Mouse (Mus musculus) limb, embryonic 14.5 days (tissue): ENCODE results near the gene Cygb. TPM values are rescaled to one million over a fixed set of nuclear protein-coding genes. Genes with fewer than 3 reads are reported as not detected.
"Not testable (repeated sequence)": the region's sequence is repeated elsewhere in the genome, so short reads cannot be mapped to it uniquely, and the experiment has no call there.

Experiments used
- ATAC-seq: fragments of 200-750 bp; cut with Nextera tagmentation; 2 replicates; pipeline ENCODE4 v1.8.0; 2017; ENCODE audit warnings: low read depth, moderate number of reproducible peaks, moderate TSS enrichment; ENCODE audit not compliant: low FRiP score
- DNase-seq: peaks from one replicate; pipeline ENCODE4 v3.0.0-alpha.2; 2015; ENCODE audit warnings: low spot score
- H3K27ac ChIP-seq: fragments of 300-500 bp; sonication (generic); replicated peaks from 2 replicates; pipeline ENCODE4 v1.5.1; 2014; ENCODE audit warnings: low read depth, mild to moderate bottlenecking, low read length, moderate library complexity, mixed read lengths
- H3K27me3 ChIP-seq: fragments of 300-500 bp; sonication (generic); 2 replicates; pipeline ENCODE4 v1.6.1; 2014; ENCODE audit warnings: low read length, mixed read lengths; ENCODE audit not compliant: control insufficient read depth, insufficient read depth
- H3K36me3 ChIP-seq: fragments of 300-500 bp; sonication (generic); 2 replicates; pipeline ENCODE4 v1.6.1; 2014; ENCODE audit warnings: mild to moderate bottlenecking, low read length, moderate library complexity, mixed read lengths; ENCODE audit not compliant: control insufficient read depth, insufficient read depth
- H3K4me1 ChIP-seq: fragments of 300-500 bp; sonication (generic); 2 replicates; pipeline ENCODE4 v1.6.1; 2014; ENCODE audit warnings: antibody characterized with exemption, low read length, mixed read lengths; ENCODE audit not compliant: control insufficient read depth, insufficient read depth
- H3K4me2 ChIP-seq: fragments of 300-500 bp; sonication (generic); replicated peaks from 2 replicates; pipeline ENCODE4 v1.6.1; 2014; ENCODE audit warnings: low read depth, mild to moderate bottlenecking, low read length, moderate library complexity; ENCODE audit not compliant: severe bottlenecking
- H3K4me3 ChIP-seq: fragments of 300-500 bp; sonication (generic); replicated peaks from 2 replicates; pipeline ENCODE4 v1.5.1; 2014; ENCODE audit warnings: low read length
- H3K9ac ChIP-seq: fragments of 300-500 bp; sonication (generic); 2 replicates; pipeline ENCODE4 v1.6.1; 2014; ENCODE audit warnings: mild to moderate bottlenecking, low read depth, low read length, moderate library complexity; ENCODE audit not compliant: severe bottlenecking
- H3K9me3 ChIP-seq: fragments of 300-500 bp; sonication (generic); 2 replicates; pipeline ENCODE4 v1.6.1; 2016; ENCODE audit warnings: low read length; ENCODE audit not compliant: control insufficient read depth
- POLR2A ChIP-seq: fragments of 200-500 bp; IDR thresholded peaks from 2 replicates; pipeline ENCODE4 v1.8.0; 2012; ENCODE audit warnings: inconsistent platforms, mild to moderate bottlenecking, moderate library complexity, borderline replicate concordance; ENCODE audit not compliant: insufficient read depth, insufficient read length; ENCODE audit errors: extremely low read depth
- WGBS: fragments of 180-500 bp; shearing (Covaris S2); extraction: QIAGEN DNeasy Blood & Tissue Kit; methylation state at CpG from one replicate; pipeline ENCODE4 v1.1.7; 2014; 5-methylcytosine and 5-hydroxymethylcytosine counted together
- polyA plus RNA-seq, 2 experiments: library from polyadenylated mRNA; depleted of rRNA in 1 of 2; stranded (reverse) in 1 of 2; unstranded in 1 of 2; fragments of >200 nt; fragmentation: Nextera tagmentation in 1 of 2; extraction: Ambion mirVana in 1 of 2; gene quantifications; 2 replicates each; pipeline versions ENCODE4 v1.2.1 to v1.2.3; 2012 to 2014

Cygb gene
- polyA plus RNA-seq, 2 experiments, result 12.3 to 13.4 TPM

- WGBS, result 97% methylated on average over 6 of the region's 6 CpGs
- Histone ChIP-seq H3K27me3 (no peaks in the 10 kb centered on the region), H3K9ac (no peak overlapping the region), H3K4me1 (0 out of 2 replicates have a peak, but pooled peaks cover 3% of the 10 kb centered on the region), H3K36me3 (peaks cover 69% of the 10 kb centered on the region), H3K27ac (no peak overlapping the region), H3K9me3 (no peaks in the 10 kb centered on the region), H3K4me2 (no peak overlapping the region), H3K4me3 (no peak overlapping the region)
- no peak for DNase-seq
- TF ChIP-seq POLR2A, result no peak
- ATAC-seq, result no peak
Measured at GRCm38 (mm10) chr11:116679148-116679547, 25.0 kb upstream of the Cygb start.

GRCm38 (mm10) chr11:116677711-116678441 is 23.8 kb upstream of the Cygb start:
- Histone ChIP-seq H3K9me3 (no peaks in the 10 kb centered on the region), H3K27me3 (no peaks in the 10 kb centered on the region), H3K4me1 (peaks cover 11% of the 10 kb centered on the region; the same call in 1 of the 2 replicates), H3K4me3 (no peak overlapping the region), H3K9ac (no peak overlapping the region), H3K36me3 (peaks cover 72% of the 10 kb centered on the region), H3K4me2 (no peak overlapping the region), H3K27ac (no peak overlapping the region)
- TF ChIP-seq POLR2A, result no peak
- no peak for ATAC-seq
- DNase-seq, result no peak
- 77% methylated on average over 8 of the region's 8 CpGs for WGBS

- no peak for ATAC-seq
- Histone ChIP-seq H3K27ac (no peak overlapping the region), H3K36me3 (peaks cover 68% of the 10 kb centered on the region), H3K9ac (no peak overlapping the region), H3K4me2 (no peak overlapping the region), H3K9me3 (no peaks in the 10 kb centered on the region), H3K4me3 (no peak overlapping the region), H3K4me1 (peaks cover 17% of the 10 kb centered on the region; the same call in 1 of the 2 replicates), H3K27me3 (no peaks in the 10 kb centered on the region)
- DNase-seq, result no peak
- no peak for TF ChIP-seq POLR2A
- WGBS, result 88% methylated on average over 14 of the region's 14 CpGs
Measured at GRCm38 (mm10) chr11:116676175-116676976, 22.3 kb upstream of the Cygb start.

- H3K27me3 ChIP-seq, DNase-seq, H3K27ac ChIP-seq, ATAC-seq, H3K9ac ChIP-seq, H3K4me3 ChIP-seq, H3K4me2 ChIP-seq, H3K9me3 ChIP-seq: not testable (repeated sequence)
- Histone ChIP-seq H3K36me3 (peaks cover 68% of the 10 kb centered on the region), H3K4me1 (peaks cover 21% of the 10 kb centered on the region; the same call in 1 of the 2 replicates)
- WGBS, result 80% methylated on average over 6 of the region's 6 CpGs
Measured at GRCm38 (mm10) chr11:116675429-116675828, 21.3 kb upstream of the Cygb start.

- Histone ChIP-seq H3K9me3 (no peaks in the 10 kb centered on the region), H3K4me3 (no peak overlapping the region), H3K27me3 (no peaks in the 10 kb centered on the region), H3K4me1 (peaks cover 21% of the 10 kb centered on the region; the same call in 1 of the 2 replicates), H3K4me2 (no peak overlapping the region), H3K9ac (no peak overlapping the region), H3K27ac (no peak overlapping the region), H3K36me3 (peaks cover 68% of the 10 kb centered on the region)
- no peak for ATAC-seq
- WGBS, result 76% methylated on average over 7 of the region's 7 CpGs
- TF ChIP-seq POLR2A, result no peak
- DNase-seq, result no peak
Measured at GRCm38 (mm10) chr11:116674616-116675379, 20.7 kb upstream of the Cygb start.
